Mouse (Mus musculus) cerebellum, adult (tissue): Measurements from ENCODE around the gene Spata6.

Experiments
- ATAC-seq: cut with Nextera tagmentation; 2 replicates; pipeline ENCODE4 v1.9.2; 2017; ENCODE audit warnings: mild to moderate bottlenecking, moderate library complexity, mixed read lengths; ENCODE audit not compliant: insufficient number of reproducible peaks, low FRiP score, low TSS enrichment

Spata6 gene

DNA sequence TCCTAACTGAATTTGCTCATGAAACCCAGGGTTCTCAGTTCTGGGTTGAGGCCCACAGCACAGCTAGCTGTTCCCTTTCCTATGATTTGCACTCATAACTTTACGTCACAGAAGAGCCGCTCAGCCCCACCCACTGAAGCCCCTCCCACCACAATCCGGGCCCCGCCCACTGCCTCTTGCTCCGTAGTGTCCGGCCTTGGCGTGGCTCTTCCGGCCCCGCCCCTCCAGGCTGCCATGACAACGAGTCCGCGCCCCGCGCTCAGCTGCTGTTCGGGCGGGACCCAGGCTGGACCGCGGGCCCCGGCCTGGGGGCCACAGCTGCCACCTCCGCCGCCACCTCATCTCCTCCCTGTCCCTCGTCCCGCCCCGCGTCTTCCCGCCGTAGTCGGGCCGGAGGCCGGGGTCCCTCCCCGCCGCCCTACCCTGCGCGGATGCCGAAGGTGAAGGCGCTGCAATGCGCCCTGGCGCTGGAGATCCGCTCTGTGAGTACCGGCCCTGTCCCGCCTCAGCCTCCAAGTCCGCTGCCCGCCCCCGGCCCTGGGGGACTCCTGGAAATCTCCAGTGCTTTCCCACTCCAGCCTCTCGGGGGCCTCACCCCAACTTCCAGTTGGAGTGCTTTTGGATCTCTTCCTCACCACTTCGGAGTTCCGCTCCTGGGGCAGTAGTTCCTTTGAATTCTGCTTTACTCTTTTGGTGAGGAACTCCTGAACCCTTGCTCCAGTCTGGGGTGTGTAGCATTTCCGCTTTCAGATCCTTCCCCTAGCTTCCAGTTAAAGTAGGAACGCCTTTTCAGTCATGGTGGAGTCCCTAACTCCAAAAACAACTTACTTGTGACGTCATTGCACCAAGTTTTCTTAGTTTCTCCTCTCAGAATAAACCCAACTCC, at the start of gene Spata6:
Gene Spata6 (plus strand): TSS at position 209 of the 886 bp plus-strand sequence.
- peak; percentile 58 for ATAC-seq

DNA sequence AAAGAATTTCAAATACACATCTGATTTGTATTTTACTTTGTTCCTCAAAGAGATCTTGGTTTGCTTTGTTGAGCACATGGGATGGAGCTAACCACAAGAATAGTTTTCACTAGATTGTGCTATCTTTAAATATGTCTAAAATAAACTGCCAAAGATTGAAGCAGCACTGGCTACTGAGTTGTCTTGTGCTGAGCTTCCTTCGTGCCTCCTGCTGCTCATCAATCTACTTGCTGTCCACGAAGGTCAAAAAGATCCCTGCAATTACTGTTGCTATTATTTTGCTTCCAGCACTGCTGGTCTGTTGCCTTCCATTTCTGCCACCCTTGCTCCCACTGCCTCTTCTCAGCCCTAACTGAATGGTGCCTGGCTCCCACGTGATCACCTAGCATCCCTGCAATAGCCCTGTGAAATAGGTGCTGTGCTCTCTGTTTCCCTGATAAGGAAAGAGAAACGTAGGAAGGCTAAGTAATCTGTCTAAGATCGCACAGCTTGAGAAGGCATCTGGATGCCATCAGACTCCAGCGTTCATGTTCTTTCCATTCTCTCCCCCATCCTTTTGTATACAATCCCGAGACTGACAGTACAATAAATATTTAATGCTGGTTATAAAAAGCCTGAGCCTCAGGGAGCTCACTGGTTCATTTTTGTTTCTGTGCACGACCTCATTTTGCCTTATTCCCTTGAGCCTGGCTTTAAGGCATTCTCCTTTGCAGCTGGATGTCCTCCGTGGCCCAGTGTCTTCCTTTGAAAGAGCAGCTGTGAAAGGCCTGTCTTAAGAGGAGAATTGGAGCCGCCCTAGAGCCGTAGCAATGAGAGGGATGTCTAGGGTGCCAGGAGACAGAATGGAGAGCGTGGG, 49.0 kb upstream of the Spata6 start:
- no peak for ATAC-seq

DNA sequence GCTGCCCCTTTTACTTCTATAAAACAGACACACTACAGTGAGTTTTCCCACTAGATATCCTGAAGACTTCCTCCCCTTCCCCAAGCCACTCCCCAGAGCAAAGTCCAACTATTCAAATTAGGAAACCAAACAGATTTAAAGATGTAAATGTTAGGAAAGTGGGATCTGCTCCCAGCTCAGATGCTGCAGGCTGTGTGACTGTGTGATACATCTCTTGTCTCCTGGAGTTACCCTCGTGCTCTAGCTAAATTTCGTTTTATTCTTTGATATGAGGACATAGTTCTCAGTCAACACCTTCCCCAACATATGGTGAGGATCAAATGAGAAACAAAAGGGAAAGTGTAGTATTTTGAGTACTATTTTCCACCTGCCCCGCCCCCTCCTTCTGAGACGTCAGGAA, 48.3 kb upstream of the Spata6 start:
- no peak for ATAC-seq

DNA sequence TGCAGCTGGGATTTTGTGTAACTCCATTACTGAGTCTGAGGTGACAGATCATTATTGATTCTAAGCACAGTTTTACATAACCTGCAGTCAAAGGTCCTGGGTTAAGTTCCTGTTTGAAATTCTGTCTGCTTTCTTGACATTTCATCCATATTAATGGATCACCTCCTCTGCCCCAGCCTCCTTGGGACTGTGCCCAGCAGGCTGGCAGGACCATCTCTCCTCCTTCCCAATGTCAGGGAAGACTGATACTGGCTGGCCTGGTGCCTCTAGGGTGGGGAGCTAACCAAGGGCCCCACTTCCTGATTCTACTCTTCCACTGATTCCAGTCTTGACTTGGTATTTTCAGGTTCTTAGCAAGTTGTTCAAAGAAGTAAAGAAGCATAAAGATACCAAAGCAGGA, 45.9 kb upstream of the Spata6 start:
- no peak for ATAC-seq

DNA sequence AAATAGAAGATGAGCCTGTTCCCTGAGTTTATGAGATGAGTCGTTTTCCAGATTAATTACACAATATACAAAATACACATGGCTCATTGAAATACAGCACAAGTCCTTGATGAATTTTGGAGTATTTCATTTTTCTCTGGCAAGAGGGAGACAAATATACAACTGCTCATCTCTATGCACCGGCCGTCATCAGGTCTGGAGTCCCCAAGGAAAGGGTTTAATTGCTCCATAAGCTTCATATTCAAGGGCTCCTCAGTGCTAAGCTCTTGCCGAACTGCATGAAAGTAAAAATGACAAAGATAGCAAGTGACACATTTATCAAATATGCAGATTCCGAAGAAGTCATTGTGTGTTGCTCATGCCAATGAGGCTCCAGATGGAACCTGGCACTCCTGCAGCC, 37.9 kb upstream of the Spata6 start:
- ATAC-seq = no peak

DNA sequence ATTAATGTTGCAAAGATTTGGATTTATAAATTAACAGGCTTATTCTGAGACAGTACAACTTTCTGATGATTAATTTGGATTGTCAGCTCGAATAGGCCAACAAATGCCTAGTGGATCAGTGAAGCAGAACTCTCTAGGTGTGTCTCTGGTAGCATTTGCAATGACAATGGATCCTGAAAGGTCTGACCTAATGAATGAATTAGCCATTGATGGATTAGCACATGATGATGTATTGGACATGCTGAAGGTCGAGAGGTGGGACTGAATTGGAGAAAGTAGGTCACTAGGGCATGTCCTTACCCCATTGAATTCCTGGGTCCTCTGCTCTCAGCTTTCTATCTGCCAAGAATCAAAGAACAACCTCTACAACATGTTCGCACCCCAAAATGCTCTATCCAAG, 37.0 kb upstream of the Spata6 start:
- no peak for ATAC-seq

DNA sequence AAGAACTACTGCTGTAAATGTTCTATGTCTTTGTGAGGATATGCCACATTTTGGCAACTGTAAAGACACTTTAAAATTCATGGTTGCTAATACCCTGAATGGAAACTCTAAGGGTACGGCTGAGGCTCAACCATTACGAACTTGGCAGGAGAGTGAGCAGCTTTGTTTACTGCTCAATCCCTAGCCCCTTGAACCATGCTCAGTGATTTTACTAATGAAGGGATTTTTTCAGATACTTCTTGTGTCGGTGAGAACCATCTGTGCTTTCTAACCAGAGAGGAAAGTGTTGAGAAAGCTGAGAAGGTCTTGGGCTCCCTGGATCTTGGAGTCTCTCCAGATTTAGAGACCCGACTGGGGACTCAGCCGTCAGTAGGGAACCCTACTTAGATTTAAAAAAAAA, 35.9 kb upstream of the Spata6 start:
- ATAC-seq = no peak

DNA sequence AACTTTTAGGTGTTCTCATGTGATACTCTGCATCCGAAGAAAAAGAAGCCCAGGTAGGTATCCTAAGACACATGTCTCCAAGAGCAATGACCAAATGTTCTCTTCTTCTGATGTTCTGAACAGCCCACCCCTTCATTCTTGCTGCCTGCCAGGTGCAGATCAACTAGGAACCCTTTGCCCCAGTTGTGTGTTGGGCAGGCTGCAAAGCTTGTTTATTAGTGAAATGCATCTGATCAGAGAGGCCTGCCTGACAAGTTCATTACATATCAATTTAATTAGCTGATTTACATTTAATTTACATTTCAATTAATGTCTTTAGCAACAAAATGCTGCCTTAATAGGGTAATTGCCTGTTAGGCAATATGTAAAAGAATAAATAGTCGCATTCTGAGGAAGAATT, 33.8 kb upstream of the Spata6 start:
- no peak for ATAC-seq

DNA sequence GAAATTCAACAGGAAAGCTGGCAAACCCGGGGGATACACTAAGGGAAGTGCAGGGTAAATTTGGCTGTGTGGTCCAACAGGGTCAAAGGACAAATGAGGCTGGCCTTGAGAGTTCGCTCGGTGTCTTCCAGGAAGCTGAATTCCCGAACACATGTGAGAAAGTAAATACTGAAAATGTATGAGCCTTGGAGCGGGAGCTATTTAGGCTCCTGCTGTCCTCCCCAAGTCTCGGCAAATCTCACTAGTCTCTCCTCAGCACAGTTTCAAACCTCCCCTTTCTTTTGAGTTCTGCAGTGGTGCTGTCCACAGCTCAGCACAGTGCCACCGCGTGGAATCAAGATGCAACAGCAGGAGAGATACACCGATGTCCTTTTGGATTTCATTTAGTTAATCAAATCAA, 32.8 kb upstream of the Spata6 start:
- ATAC-seq = 0 out of 2 replicates have a peak, but pooled peaks have one; percentile 67

DNA sequence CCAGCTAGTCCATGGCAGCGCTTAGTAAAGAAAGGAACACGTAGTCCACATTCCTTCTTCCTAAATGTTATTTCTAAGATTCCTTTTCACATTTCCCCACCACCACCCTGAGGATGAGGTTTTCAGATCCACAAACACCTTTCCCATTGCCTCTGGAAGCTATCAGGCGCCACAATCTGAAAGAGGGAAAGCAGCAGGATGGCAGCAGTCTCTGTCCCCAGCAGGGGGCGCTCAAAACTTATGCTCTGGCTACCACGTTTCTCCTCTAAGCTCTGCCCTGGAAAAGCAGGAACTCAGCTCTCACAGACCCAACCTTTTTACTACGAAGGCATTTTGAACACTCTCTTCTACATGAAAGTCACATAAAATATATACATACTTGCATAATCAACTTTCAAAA, 32.2 kb upstream of the Spata6 start:
- no peak for ATAC-seq

DNA sequence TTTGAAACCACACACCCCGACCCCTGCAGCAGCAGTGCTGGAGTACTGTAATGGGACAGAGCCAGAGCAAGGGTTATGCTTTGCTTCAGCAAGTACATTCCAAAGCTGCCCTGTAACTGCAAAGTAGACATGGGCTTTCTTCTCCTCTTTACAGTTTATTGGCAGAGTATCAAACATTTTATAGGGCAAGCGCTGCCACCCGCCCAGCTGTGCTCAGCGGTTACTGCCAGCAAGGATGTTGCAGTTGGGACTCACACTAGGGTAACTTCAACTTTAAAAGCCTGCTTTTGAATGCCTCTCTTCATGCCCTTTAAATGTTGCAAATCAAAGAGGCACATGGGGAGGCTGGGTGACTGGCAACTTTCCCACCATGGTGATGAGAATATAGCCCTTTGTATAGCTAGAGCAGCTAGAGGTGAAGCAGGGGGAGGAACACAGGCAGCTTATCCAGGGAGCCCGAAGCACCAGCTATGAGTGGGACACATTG, 28.7 kb upstream of the Spata6 start:
- ATAC-seq = no peak

DNA sequence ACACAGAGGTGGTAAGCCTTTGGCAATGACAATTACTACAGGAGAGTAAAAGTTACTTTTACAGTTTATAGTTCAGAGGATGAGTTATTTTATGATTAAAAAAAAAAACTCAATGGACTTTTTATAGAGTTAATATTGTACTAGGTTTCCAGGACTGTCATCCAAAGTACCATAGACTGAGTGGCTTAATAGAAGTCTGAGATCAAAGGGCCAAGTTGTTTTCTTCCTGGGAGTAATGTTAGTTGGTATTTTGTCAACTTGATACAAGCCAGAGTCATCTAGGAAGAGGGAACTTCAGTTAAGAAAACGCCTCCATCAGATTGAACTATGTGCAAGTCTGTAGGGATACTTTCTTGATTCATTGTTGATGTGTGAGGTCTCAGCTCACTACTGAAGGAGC, 18.4 kb upstream of the Spata6 start:
- ATAC-seq = no peak

DNA sequence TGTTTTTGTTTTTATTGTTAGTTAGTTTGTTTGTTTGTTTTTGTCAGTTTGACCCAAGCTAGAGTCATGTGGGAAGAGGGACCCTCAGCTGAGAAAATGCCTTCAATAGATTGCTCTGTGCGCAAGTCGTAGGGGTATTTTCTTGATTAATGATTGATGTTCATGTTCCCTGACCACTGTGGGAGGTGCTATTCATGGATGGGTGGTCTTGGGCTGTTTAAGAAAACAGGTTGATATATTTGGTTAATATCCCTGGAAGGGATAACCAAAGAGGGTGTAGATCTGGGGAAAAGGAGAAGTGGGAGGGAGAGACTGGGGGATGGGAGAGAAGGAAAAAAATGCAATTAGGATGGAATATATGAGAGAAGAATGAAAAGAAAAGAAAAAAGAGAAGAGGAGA, 15.7 kb upstream of the Spata6 start:
- ATAC-seq = no peak

DNA sequence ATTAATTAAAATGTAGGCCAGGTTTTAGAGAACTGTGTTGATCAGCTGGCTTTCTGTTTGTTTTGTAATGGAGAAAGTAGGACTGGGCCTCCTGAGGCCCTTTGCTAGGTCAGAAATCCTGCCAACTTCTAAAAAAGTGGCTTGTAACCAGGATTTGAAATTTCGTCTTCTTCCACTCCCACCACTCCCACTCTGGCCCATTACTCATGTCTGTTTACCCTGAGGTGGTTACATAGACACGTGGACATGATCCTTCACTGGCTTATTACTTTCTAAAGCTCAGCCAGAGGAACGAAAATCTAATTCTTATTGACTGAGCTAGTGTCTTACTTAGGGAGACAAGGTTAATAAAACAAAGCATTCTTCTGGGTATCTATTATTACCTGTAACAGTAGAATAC, 14.8 kb upstream of the Spata6 start:
- no peak for ATAC-seq

DNA sequence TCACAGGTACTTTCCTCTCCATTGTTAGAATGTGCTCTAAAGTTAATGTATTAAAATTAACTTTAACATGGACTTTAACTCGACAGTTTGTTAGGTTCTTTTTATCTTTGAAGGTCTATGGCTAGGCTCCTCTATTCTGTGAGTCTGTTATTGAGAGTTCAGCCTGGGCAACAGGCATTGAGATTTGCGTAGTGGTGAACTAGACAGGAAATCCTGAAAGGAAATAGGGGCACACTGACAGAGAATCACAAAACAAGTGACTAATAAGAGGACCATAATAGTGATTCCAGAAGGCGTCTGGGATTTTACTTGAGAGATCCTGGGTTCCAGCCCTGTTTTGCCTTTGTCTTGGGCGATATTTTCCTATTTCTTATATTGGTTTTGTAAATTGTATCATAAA, 488 bp upstream of the Spata6 start:
- ATAC-seq = no peak

DNA sequence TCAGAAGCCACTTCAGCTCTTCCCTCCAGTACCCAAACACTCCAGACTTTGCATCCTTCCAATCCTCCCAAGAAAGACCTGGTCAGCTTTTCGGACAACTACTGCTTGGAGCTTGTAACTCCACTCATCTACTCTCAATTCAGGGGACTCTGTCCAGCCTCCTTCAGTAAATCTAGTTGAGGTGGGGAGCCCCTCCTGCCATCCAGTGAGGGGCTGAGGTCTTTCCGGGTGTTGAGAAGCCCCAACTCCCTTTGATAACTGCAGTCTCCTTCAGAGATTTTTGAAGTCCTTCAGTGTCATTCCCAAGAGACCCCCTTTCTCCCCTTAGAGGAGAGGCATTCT, 849 bp downstream of the Spata6 start:
- no peak for ATAC-seq

DNA sequence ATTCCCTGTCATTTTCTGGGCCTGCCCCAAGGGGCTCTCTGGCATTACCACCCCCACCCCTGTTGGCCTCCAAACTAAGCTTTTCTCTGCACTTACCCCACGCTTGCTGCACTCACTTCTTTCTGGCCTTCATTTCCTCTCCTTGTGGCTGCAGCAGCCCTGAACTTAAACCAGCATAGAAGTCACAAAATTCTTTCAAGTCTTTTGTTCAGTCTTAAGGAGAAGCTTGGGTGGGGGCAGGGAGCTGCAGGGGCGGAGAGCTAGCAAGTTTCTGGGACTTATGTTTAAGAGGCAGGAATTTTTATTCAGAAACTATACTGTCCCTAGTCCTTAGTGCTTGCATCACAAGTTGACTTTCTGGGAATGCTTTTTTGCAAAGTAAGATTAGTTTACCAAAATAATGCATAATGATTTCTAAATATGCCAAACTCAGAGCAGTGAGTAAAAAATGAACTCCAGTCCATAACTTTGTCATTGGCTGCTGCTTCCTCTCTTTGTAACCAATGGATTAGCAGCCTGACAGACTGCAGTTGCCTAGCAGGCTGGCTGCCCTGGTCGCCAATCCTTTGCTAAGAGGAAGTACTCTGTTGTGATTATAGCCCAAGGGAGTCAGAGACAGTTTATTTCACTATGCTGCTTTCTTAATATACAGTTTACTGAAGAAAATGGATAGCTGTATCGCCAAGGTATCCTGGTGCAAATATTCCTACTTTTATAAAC, 1.5 kb downstream of the Spata6 start:
- no peak for ATAC-seq

DNA sequence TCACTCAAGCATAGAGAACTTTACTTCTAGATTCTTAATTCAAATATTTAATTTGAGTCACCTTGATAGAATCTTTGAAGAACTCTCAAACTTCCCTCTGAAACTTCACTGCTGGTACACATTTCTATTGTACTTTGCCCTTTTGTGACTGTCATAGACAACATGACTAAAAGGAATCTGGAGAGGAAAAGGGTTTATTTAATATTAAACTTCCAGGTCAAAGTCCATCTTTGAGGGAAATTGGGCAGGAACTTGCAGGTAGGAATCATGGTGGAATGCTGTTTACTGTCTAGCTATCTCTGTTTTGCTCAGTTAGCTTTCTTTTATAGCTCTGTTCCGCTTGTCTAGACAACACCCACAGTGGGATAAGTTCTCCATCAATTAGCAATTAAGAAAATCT, 17.8 kb downstream of the Spata6 start:
- no peak for ATAC-seq

DNA sequence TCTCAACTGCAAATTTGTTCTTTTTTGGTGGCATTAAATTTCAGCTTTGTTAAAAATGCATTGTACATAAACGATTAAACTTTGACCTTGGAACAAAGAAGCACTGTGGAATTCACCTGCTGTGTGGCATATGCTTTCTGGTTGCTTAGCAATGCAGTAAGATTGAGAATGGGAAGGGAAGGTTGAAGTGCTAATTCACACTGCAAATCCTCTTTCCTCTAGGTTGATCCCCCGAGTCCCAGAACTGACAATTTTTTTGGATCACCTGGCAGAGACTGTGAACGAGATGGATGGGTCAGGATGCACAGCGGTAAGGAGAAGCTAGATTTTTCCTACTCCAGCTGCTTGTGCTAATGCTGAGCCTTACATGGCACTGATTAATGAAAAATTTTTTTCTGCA, 60.7 kb downstream of the Spata6 start:
- no peak for ATAC-seq

DNA sequence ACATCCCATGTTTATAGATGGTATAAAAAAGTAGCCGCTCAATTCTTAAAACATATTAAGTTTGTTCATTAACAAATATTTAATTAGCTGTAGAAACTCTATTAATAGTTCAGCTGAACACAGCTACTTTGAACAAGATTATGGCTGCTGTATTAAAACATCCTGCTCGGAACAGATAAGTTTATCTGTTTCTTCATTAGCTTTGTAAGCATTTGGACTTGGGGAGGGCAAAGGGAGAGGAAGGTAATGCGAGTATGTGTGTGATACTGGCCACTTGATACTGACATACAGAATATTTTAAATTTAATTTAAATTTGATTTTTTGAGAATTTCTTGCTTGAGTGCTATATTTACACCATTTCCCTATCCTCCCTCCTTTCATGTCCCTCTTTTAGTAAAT, 80.1 kb downstream of the Spata6 start:
- ATAC-seq = no peak

DNA sequence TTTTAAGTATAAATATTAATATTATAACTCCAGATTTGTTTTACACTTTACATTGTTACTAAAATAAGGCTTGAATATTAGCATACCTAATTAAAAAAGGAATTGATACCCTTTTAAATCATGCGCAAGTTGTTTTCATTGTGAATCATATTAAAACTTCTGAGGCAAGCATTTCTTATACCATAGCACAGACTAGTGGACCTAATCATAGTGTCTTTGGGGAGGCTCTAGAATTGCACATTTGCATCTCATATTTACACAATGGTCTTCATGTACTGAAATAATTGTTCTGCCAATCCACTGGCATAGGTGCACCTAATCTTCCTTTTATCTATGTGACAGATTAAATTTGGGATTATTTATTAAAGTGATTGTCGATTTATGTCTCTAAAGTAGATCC, 83.4 kb downstream of the Spata6 start:
- no peak for ATAC-seq
